Mouse (Mus musculus): ENCODE measurements around the gene Zranb3.

DNA sequence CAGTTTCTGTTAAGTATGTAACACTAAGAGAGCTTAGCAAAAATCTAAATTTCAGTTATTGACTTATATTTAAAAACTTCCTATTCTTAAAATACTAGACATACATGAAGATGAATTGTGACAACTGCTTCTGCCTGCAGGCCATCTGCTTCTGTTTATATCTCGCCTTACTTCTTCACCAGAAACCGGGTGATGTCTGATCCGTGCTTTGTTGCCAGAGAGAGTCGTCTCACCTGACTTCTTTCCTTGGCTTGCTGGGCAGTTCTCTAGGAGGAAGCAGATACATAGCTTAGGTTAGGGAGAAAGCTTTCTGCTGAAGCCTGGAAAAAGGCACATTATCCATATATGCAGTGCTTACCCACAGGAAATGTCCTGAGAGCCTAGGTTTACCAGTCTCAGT is 148.0 kb downstream of the Zranb3 start:
- TF ChIP-seq CTCF (IDR thresholded peaks at IDR 0.05; ENCODE audit: low read depth, low read length), result no peak
- TF ChIP-seq POLR2A (IDR thresholded peaks at IDR 0.05; ENCODE audit: extremely low read depth, insufficient read depth, low read length), result no peak
